Mouse (Mus musculus): ENCODE results near the gene Cped1.

Gene Cped1

DNA sequence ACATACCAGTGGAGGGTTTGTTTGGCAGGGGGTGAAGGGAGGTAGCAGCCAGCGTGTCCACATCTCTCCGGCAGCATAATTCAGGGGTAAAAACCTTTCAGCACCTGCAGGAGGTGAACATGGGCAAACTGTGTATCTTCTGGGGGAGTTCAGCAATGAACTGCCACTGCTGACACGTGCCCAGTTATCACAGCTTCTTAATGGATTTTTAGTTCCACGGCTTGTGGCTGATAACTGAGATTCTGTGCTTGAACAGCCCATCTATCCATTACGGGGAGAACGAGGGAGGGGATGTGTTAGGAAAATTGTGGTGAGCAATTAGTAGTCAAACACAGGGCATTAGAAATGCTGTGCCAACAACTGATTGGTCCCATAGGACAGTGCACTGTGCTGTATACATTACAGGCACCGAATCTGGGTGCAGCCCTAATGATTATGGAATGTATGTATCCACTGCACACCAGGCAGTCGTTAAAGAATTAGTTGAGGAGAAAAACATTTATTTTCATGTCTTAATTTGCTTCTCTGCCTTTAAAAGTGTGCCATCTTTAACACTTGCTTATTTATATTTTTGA lies 193.1 kb downstream of the Cped1 start:
- DNase-seq, result no peak

DNA sequence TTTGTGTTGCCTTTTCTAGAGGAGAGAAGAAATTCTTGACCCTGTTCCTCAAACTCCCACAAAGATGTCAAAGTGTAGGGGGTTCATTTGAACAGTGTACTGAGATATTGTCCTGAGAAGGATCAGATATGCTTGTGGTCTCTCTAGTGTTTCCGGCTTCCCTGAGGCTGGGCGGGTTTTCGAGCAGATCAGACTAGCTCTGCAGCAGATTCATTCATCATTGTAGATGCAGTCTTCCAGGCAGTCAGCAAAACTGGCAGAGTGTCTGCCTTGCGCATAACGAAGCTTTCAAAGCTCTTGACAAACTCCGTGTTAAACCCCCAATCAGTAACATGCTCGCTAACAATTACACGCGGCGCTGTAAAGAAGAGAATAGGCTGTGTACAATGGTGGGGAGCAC lies 194.6 kb downstream of the Cped1 start:
- peak; percentile 15 for DNase-seq

DNA sequence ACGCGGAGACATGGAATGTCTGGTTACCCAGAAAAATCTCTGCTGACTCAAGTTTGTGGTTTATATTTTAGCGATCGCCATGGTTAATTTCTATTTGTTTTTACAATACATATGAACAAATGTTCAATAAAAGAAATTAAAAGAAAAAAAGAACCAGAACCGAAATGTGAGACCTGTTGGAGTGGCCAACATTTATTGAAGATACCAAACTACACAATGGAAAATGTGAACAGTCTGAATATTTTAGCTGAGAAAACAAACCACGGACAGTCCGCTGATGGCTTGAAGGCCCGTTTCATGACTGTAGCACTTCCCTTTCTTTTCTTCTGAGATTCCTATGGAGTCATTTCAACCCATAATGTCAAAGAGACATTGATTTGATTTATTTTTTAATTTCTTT lies 201.3 kb downstream of the Cped1 start:
- no peak for DNase-seq

DNA sequence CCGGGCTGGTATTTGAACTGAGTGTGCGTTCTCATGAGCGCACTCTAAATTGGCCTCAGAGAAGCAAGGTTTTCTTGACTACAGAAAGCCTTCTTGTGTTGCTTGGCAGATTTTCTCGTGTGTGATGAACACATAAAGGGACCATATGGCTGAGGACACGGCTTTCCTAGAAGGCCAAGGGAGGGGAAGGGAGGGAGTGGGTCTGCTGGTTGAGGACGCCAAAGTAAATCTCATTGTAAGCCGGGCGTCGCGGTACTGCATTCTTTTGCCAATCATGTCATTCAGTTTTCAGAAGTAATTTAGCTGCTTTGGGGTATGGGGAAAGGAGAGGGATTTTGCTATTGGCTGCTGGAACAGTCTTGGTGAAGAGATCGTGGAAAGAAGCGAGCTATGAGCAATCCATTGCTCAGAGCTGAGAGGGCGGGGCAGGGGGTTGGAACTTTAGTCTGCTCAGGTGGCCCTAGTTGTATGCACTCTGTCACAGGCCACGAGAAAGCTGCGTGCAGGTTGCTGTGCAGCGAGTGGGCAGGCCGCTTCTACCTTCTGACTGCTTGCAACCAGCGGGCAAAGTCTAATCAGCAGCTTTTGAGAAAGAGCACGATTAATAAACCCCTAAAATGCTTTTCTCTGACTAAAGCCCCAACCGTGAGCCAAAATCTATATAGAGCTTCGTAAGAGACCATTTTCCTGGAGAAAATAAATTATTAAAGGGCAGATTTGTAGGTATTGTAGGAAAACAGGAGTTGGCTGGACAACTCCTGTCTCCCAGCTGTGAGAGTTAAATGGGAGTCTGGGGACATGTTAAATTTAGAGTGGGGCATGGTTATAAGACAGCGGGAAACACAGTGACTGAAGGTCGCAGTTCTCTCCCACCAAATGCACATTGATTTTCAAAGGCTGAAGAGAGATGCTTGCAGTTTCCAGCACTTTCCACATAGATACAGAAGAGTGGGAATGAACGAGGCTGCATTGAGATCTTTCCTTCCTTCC lies 203.9 kb downstream of the Cped1 start:
- DNase-seq, result no peak

DNA sequence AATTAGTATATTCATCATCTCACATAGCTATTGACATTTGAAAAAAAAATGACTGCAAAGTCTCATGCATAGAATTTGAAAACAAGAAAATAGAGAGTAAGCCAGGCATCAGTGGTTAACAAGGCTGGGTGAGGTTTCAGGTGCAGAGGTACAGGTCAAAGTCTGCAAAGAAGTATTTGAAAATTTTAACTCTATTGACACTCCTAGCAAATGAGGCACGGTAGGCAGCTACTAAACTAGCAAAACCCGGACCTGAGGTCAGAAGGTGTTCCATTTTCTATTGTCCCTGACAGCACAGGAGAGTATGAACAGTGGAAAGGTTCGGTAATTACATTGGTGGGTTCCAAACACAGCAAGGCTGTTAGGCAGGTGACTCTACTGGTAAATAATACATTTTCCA lies 212.9 kb downstream of the Cped1 start:
- no peak for DNase-seq

DNA sequence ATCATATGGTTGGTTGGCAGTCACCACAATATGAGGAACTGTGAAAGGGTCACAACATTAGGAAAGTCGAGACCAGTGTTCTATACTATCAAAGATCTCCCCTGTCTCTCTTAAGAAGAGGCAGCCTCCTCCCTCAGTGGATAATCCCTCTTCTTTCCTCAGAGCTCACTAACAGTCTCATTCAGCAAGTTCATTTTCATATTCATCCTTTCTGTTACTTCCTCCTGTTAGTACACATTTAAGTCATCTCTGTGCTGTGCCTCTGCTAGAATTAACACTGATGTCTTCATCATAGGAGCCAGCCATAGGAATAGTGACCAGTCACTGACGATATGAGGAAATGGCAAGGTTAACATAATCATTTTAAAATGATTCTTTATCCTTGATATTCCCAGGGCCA lies 213.8 kb downstream of the Cped1 start:
- DNase-seq, result no peak

DNA sequence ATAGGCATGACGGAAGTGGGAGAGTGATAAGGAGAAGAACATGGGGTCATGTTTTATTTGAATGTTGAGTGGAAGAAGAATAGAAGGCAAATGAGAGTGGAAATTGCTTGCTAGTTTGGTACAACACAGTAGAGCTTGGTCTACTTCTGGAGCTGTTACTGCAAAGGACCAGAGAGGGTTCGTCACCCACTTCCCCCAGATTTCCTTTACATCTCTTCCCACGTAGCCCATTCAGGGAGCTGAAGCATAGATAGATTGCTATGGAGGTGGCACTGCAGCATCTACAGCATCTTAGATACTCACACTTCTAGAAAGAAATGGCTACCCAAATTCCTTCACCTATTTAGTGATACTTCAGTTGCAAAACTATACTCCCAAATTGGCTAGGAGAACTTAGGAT lies 214.4 kb downstream of the Cped1 start:
- no peak for DNase-seq

GRCm38 (mm10) chr6:22201879-22202278 lies 216.2 kb downstream of the Cped1 start:
- no peak for DNase-seq

GRCm38 (mm10) chr6:22205030-22205750 lies 219.5 kb downstream of the Cped1 start:
- no peak for DNase-seq

- no peak for DNase-seq
Measured at GRCm38 (mm10) chr6:22205751-22206121, 220.0 kb downstream of the Cped1 start.

DNA sequence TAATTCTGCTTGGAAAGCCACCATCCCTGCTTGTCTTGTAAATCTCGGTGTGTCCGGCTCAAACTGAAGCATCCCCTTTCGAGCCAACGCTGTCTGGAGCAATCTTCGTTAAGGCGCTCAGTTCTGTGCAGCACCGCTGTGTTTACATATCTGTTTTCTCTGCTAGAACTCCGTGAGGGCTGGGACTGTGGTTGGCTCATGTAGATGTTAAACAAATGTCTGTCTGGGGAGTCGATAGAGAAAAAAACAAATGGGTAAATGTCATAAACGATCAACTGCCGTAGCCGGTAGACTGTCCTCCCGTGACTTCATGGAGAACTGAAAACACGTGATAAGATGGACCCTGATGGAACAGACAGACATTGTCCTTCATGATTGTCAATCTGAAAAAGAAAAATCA lies 220.5 kb downstream of the Cped1 start:
- no peak for DNase-seq

GRCm38 (mm10) chr6:22206630-22207293 lies 221.0 kb downstream of the Cped1 start:
- DNase-seq, result no peak

DNA sequence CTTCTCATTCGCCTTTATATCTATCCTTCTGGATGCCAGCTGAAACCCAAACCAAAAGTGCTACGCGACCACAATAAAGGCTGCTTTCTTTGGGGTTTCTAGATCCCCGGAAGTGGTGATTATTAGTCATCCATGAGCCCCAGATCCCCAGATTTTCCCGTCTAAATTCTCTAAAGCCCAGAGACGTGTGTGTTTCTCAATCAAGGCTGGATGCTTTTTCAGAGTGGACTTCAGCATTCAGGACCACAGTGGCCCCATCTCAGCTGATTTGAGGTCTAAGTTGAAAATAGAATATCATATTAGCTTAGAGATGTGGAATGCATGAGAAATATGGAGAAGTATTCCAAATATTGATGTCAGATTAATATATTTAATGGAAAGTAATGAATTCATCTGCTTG lies 226.4 kb downstream of the Cped1 start:
- DNase-seq, result no peak

GRCm38 (mm10) chr6:22213187-22213586 lies 227.5 kb downstream of the Cped1 start:
- no peak for DNase-seq

DNA sequence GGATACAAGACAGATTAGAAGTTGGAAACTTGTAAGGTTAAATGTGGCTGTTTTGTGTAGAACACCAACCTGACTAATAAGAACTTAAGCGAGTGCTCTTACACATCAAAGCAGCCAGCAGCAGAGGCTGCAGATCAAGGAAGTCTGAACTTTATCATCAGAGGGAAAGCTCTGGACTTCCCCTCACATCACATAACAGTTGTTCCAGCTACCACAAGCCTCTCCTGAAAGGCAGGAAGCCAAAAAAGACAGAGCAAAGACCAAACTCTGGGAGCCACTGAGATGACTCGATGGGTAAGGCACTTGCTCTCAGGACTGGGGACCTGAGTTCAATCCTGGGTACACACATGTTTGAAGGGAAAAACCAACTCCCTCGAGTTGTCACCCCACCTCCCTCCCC lies 228.1 kb downstream of the Cped1 start:
- no peak for DNase-seq

DNA sequence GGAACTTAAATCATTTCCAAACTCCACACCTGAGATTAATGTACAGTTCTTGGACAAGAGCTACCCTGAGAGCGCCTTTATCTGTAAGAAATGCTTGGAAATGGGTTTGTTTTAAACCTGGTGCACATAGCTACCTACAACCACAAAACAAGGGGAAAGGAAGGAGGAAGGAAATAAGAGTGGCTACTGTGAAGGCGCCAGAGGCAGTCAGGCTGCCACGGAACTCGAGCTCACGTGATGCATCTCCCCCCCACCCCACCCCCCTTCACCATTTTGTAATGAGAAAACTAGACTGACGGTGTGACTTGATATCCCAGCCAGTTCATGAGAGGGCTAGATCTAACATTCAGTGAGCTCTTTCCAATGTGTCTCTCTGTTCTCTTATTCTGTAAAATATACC lies 228.9 kb downstream of the Cped1 start:
- no peak for DNase-seq

DNA sequence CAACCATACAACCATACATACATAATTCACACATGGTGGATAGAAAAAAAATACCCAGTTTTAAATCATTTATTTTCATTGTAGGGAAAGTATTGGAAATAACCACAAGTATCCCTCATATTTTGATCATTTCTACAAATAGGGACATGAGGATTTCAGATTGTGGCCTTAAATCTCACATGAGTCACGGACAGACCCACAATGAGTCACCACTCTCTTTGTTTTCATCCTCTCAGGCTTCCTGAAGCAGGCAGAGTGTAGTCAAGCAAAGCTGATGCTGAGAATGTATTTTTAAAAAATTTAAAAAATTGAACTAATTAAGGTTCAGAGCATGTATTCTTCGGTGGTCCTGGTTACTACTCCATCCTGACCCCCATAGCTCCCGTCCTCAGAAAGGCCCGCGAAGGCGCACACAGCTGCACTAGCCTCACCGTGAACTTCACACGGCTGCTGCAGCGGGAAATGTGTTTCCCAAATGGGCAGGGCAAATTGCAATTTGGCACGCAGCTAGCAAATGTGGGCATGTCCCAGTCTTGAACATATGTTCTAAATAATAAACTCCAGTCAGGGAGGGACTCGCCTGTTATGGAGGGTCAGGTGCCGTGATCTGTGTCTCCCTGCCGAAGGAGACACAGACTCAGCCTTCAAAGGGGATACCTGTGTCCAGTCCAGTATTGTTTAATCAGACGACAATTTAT lies 230.7 kb downstream of the Cped1 start:
- no peak for DNase-seq

- no peak for DNase-seq
Measured at GRCm38 (mm10) chr6:22221134-22221533, 235.4 kb downstream of the Cped1 start.

- no peak for DNase-seq
Measured at GRCm38 (mm10) chr6:22222087-22222486, 236.4 kb downstream of the Cped1 start.

DNA sequence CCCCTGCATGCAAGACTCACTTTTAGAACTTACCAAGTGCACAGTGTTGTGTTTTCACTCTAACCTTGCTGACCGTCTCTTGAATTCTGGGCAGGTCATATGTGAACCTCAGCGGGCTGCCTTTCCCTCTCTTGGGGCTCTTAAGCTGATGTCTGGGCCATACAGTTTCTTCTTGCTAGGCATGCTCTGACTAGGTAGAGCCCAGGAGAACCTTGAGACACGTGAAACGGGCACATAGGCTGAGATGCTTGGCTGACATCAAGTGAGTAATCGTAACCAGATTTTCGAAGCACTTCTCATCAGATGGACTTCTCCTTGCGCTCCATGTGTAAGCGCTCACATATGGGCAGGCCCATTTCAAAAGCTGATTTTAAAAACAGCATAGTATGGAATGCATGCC lies 237.2 kb downstream of the Cped1 start:
- no peak for DNase-seq

GRCm38 (mm10) chr6:22224351-22224750 lies 238.6 kb downstream of the Cped1 start:
- DNase-seq, result no peak

GRCm38 (mm10) chr6:22231244-22231643 lies 245.5 kb downstream of the Cped1 start:
- no peak for DNase-seq

GRCm38 (mm10) chr6:22233517-22233916 lies 247.8 kb downstream of the Cped1 start:
- DNase-seq, result no peak
